Mouse (Mus musculus) midbrain, embryonic 10.5 days (tissue): ENCODE measurements around the gene Gatad1. TPM values are rescaled to one million over a fixed set of nuclear protein-coding genes. Genes with fewer than 3 reads are reported as not detected.
"Not testable (repeated sequence)": the region's sequence is repeated elsewhere in the genome, so short reads cannot be mapped to it uniquely, and the experiment has no call there.

ENCODE experiments used
- DNase-seq: peaks from one replicate; pipeline ENCODE4 v3.0.0-alpha.2; 2017; ENCODE audit warnings: low spot score
- H3K27ac ChIP-seq: fragments of 300-500 bp; sonication (generic); replicated peaks from 2 replicates; pipeline ENCODE4 v1.5.1; 2016; ENCODE audit warnings: mild to moderate bottlenecking
- H3K27me3 ChIP-seq: fragments of 300-500 bp; sonication (generic); 2 replicates; pipeline ENCODE4 v1.6.1; 2016; ENCODE audit warnings: low read depth, mild to moderate bottlenecking; ENCODE audit not compliant: poor library complexity, severe bottlenecking
- H3K36me3 ChIP-seq: fragments of 300-500 bp; sonication (generic); 2 replicates; pipeline ENCODE4 v1.6.1; 2016; ENCODE audit warnings: mild to moderate bottlenecking, moderate library complexity
- H3K4me1 ChIP-seq: fragments of 300-500 bp; sonication (generic); 2 replicates; pipeline ENCODE4 v1.6.1; 2016
- H3K4me3 ChIP-seq: fragments of 300-500 bp; sonication (generic); 2 replicates; pipeline ENCODE4 v1.5.1; 2016; ENCODE audit warnings: mild to moderate bottlenecking, moderate library complexity
- H3K9me3 ChIP-seq: fragments of 300-500 bp; sonication (generic); replicated peaks from 2 replicates; pipeline ENCODE4 v1.6.1; 2016; ENCODE audit warnings: mild to moderate bottlenecking
- WGBS: fragments of 180-500 bp; shearing (Covaris S2); methylation state at CpG from one replicate; pipeline ENCODE4 v1.1.7; 2016; 5-methylcytosine and 5-hydroxymethylcytosine counted together
- polyA plus RNA-seq: library from polyadenylated mRNA; unstranded; fragments of >200 nt; fragmentation: Nextera tagmentation; extraction: Ambion mirVana; gene quantifications from 2 replicates; pipeline ENCODE4 v1.2.1, GENCODE M21; 2016

Gatad1 gene
- polyA plus RNA-seq, 1 experiment from 2014 or later, result 87.1 TPM

DNA sequence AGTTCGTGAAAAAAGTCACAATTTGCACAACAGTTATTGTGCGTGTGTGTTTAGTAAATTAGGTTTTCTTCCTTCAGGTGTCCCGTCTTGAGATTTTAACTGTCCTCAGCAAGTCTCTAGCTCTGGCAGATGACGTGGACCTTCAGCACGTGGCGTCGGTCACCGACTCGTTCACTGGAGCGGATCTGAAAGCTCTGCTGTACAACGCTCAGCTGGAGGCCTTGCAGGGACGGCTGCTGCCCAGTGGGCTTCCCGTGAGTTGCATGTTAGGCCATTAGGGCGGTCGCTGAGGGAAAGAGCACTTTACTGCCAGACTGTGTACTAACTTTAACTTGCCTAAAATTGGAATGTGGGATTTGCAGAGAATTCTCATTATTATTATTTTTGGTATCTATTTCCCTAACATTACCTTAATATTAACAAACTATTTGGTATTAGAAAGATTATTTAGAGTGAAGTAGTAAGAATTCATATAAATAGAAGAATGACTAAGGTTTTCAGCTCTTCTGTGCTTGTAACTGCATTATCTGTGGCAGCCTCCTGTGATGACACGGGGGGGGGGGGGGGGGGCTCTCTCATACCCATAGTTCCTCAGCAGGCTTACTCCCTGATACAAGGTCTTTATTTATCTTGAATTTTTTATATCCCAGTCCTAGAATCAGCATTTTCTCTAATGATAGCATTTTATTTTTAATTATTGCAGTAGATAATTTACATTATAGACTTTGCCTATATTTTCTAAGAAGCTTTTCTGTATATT, 25.3 kb downstream of the Gatad1 start:
- H3K27me3 ChIP-seq, result no peaks in the 10 kb centered on the region
- no peaks in the 10 kb centered on the region for H3K4me1 ChIP-seq
- no peak overlapping the region for H3K27ac ChIP-seq
- peaks cover 61% of the 10 kb centered on the region for H3K36me3 ChIP-seq
- H3K9me3 ChIP-seq, result no peaks in the 10 kb centered on the region
- H3K4me3 ChIP-seq, result no peak overlapping the region
- no peak for DNase-seq
- 67% methylated on average over 16 of the region's 16 CpGs for WGBS

DNA sequence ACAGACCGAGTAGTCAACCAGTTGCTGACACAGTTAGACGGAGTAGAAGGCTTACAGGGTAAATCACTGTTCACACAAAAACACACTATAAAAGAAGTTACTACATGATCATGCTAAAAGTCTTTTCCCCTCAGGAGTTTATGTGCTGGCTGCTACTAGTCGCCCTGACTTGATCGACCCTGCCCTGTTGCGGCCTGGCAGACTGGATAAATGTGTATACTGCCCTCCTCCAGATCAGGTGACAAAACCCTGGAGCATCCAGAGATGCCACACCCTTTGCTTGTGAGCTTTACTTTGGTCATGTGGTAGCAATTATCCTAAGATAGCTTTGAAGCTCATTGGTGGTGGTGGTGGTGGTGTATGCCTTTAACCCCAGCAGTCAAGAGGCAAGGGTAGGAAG, 26.9 kb downstream of the Gatad1 start:
- 91% methylated on average over 5 of the region's 5 CpGs for WGBS
- DNase-seq, result no peak
- Histone ChIP-seq H3K4me1 (no peaks in the 10 kb centered on the region), H3K27ac (no peak overlapping the region), H3K4me3 (no peak overlapping the region), H3K36me3 (peaks cover 61% of the 10 kb centered on the region), H3K9me3 (no peaks in the 10 kb centered on the region), H3K27me3 (no peaks in the 10 kb centered on the region)

DNA sequence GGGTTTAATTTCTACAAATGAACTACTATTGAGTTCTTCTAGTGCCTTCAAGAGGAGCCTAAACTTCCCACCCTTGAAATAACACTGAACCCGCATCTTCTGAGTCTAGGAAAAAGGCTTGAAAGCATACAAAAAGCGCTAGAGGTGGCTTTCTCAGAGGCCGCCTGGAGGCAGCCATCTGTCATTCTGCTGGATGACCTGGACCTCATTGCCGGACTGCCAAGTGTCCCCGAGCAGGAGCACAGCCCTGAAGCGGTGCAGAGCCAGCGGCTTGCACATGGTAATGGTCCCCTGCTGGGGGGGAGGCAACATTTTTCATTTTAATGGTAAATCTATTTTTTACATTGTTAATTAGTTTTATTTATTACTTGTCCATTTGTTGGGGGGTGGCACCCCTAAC, 36.5 kb downstream of the Gatad1 start:
- H3K36me3 ChIP-seq, result peaks cover 55% of the 10 kb centered on the region
- no peak overlapping the region for H3K27ac ChIP-seq
- H3K9me3 ChIP-seq, result no peaks in the 10 kb centered on the region
- no peak overlapping the region for H3K4me3 ChIP-seq
- 97% methylated on average over 7 of the region's 7 CpGs for WGBS
- no peaks in the 10 kb centered on the region for H3K27me3 ChIP-seq
- no peaks in the 10 kb centered on the region for H3K4me1 ChIP-seq
- no peak for DNase-seq

DNA sequence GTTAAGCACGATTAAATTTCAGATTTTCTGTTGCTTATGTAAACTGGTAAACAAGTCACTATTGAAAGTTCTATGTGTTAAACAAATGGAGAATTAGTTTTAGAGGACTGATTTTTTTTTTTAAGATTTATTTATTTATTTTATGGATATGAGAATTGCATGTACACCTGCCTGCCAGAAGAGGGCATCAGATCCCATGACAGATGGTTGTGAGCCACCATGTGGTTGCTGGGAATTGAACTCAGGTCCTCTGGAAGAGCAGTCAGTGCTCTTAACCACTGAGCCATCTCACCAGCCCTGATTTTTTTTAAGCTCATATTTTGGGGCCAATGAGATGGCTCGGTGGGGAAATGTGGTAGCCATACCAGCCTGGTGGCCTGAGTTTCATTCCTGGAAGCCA, 45.1 kb downstream of the Gatad1 start:
- not testable (repeated sequence) for H3K27me3 ChIP-seq, DNase-seq, H3K4me1 ChIP-seq, H3K4me3 ChIP-seq, H3K27ac ChIP-seq, H3K9me3 ChIP-seq
- peaks cover 57% of the 10 kb centered on the region for H3K36me3 ChIP-seq
- WGBS, result 89% methylated on average over 2 of the region's 2 CpGs

DNA sequence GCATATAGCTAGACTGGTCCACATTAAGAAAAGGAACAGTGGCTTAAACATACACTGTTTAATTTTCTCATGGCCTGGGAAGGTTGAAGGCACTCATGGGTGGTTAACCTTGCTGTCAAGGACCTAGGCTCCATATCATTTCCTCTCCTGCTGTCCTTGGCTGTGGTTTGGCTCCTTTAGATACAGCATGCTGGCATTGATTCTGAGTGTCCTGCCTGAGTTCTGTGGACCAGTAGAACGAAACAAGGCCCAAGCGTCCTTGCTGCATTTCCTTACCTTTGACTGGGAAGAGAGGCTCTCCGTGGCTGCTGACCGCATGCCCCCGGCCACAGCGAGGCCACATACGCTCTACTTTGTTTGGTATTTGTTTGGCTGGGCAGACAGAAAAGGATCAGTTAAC, 47.7 kb downstream of the Gatad1 start:
- no peaks in the 10 kb centered on the region for H3K27me3 ChIP-seq
- H3K36me3 ChIP-seq, result peaks cover 63% of the 10 kb centered on the region
- DNase-seq, result no peak
- no peaks in the 10 kb centered on the region for H3K4me1 ChIP-seq
- no peak overlapping the region for H3K4me3 ChIP-seq
- H3K9me3 ChIP-seq, result no peaks in the 10 kb centered on the region; the same call in 1 of the 2 replicates
- H3K27ac ChIP-seq, result no peak overlapping the region
- WGBS, result 94% methylated on average over 7 of the region's 7 CpGs

DNA sequence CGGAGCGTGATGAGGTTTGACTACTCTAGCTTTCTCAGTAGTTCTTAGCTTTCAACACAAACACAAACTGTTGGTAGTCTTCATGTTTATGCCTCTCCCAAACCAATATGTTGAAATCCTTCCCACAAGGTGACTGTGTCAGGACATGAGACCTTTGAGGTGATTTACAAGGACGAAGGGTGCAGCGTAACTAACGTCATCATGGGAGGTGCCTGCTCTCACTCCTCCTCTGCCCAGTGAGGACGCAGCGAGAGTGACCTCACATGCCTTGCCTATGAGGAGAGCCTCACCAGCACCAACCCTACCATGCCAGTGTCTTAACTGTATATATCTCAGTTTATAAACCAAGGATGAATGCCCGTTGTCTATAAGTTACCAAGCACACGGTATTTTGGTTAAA, 49.9 kb downstream of the Gatad1 start:
- Histone ChIP-seq H3K27me3 (no peaks in the 10 kb centered on the region), H3K9me3 (no peaks in the 10 kb centered on the region; the same call in 1 of the 2 replicates), H3K4me1 (no peaks in the 10 kb centered on the region), H3K36me3 (peaks cover 54% of the 10 kb centered on the region), H3K27ac (no peak overlapping the region), H3K4me3 (no peak overlapping the region)
- WGBS, result 97% methylated on average over 9 of the region's 9 CpGs
- no peak for DNase-seq

DNA sequence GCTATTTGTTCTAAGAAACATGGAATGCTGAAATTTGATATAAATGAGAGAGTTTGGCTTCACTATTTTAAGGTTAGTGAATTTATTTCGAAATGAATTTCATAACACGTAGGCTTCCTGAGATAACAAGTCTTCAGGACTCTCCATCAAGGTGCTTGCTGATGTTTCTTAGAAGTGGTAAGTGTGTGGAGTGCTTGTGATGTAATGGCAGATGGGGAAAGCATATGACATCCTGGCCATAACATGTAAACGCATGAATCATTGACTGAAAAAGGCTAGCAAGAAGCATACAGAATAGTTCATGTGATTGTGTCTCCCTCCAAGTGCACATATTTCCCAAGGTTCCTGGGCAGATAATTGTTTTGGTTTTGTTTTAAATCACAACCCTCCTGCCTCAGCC, 56.2 kb downstream of the Gatad1 start:
- Histone ChIP-seq H3K27ac (no peak overlapping the region), H3K4me3 (no peak overlapping the region), H3K9me3 (no peaks in the 10 kb centered on the region), H3K27me3 (no peaks in the 10 kb centered on the region), H3K4me1 (peaks cover 7% of the 10 kb centered on the region), H3K36me3 (peaks cover 9% of the 10 kb centered on the region)
- DNase-seq, result no peak
- WGBS, result 87% methylated on average over 3 of the region's 3 CpGs

DNA sequence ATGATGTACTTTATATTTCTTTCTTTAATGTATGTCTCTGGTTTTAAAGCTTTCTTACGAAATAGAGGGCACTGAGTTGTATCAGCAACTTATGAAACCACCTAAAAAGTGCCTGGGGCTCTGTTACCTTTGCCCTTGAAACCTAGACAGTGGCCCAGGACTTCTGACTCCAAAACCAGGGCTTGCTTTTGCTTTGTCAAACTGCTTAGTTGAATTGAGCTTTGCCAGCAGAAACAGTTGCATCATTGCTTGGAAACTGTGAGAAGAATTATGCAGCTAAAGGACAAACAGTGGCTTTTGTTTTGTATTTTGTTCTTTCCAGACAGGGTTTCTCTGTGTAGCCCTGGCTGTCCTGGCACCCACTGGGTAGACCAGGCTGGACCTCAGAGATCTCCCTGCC, 56.7 kb downstream of the Gatad1 start:
- Histone ChIP-seq H3K4me3 (no peak overlapping the region), H3K9me3 (no peaks in the 10 kb centered on the region), H3K27ac (no peak overlapping the region), H3K4me1 (peaks cover 10% of the 10 kb centered on the region), H3K27me3 (no peaks in the 10 kb centered on the region), H3K36me3 (peaks cover 4% of the 10 kb centered on the region)
- WGBS, result 78% methylated on average over 1 of the region's 1 CpGs
- no peak for DNase-seq

DNA sequence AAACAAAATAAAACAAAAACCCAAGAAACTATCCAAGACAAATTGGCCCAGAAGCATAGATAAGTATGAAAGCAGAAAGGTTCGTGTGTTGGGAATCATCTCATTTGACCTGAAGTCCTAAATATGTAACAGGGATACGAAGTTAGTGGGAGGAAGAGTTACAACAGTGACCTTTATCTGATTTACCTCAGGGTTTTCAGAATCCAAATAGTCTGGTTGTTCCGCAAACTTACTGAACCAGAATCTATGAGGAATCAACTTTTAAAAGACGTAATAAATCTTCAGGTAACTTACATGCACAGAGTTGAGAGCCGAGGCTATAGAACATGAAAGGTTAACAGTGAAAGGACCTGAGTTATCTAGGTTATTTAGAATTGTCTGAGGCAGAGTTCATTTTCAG, 58.2 kb downstream of the Gatad1 start:
- Histone ChIP-seq H3K9me3 (no peaks in the 10 kb centered on the region), H3K4me1 (peaks cover 18% of the 10 kb centered on the region), H3K4me3 (no peak overlapping the region), H3K36me3 (no peaks in the 10 kb centered on the region), H3K27ac (no peak overlapping the region), H3K27me3 (no peaks in the 10 kb centered on the region)
- 91% methylated on average over 5 of the region's 5 CpGs for WGBS
- DNase-seq, result no peak

DNA sequence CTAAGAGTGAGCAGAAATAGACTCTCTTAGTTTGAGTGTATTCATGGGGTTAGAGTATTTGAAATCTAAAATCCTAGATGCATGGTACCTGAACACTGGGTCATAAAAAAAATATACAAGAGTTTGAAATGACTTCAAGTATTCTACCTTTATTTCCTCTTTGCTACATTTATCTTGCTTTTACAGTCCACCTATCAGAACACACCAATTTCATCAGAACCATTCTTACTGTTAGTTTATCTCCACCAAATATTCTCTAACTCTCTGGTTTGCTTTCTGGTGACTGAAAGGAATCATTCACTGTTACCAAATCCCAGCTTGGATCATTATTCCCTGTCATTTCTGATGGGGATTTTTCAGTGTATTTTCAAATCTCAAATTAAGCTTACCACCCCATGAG, 59.8 kb downstream of the Gatad1 start:
- Histone ChIP-seq H3K9me3 (no peaks in the 10 kb centered on the region), H3K27me3 (no peaks in the 10 kb centered on the region), H3K36me3 (0 out of 2 replicates have a peak, but pooled peaks cover 6% of the 10 kb centered on the region), H3K4me1 (peaks cover 18% of the 10 kb centered on the region), H3K4me3 (peak overlapping the region; percentile 87), H3K27ac (no peak overlapping the region)
- DNase-seq, result no peak

DNA sequence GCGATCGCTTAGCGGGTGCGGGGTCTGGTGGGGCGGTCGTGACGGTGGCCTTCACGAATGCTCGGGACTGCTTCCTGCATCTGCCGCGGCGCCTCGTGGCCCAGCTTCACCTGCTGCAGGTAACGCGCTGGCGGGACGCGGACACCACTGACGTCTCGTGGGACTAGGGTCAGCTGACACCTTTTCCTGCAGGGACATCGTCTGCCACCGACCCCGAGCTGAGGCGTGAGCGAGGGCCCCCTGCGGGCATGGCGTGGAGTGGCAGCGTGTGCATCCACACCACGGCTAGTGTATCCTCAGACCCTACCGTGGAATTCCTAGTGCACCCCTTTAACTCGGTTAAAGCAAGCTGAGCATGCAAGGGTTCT, 60.6 kb downstream of the Gatad1 start, which contains the start of gene Rbm48:
Rbm48 (minus strand) TSS at position 187 of the 368 bp plus-strand sequence.
- WGBS, result under 1% methylated on average over 31 of the region's 31 CpGs
- DNase-seq, result peak; percentile 72
- peak within 1 kb of the TSS; percentile 87 for H3K4me3 ChIP-seq
- H3K4me1 ChIP-seq, result peaks cover 18% of the 10 kb centered on the region
- H3K27me3 ChIP-seq, result no peaks in the 10 kb centered on the region
- peak within 1 kb of the TSS; percentile 84 for H3K27ac ChIP-seq
- peaks cover 14% of the 10 kb centered on the region for H3K36me3 ChIP-seq
- no peaks in the 10 kb centered on the region for H3K9me3 ChIP-seq

DNA sequence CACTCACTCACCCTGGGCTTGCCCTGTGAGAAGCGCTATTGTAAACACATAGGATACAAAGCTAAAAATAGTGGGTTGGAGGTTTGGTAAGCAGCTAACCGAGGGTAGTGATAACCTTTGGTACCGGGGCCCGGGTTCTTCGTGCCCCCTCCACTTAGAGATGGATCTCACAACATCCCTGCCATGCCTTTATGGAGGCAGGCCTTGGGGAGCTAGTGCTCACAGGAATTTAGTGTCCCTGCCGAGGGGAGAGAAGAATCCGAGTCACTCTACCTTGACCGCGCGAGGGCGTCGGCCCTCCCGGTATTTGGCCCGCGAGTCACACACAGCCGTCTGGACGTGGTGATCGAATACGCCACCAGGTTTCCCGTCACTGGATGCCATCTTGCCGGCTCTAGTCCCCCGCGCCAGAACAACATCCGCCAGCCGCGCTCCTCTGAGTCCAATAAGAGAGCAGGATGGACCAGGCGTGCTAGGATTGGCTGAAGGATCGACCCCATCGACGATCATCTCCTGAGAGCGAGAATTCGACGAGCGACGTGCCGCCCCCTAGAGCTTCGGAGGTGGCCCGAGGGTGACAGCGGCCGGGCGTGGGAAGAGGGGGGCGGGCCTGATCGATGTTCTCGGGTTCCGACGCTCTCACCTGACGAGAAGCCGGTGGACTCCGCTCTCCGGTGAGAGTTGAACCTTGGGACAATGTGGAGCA, 61.1 kb downstream of the Gatad1 start, which contains the start of gene Pex1:
Pex1 (plus strand) TSS at position 374 of the 706 bp plus-strand sequence.
- DNase-seq, result peak; percentile 95
- WGBS, result under 1% methylated on average over 50 of the region's 50 CpGs
- peaks cover 18% of the 10 kb centered on the region for H3K4me1 ChIP-seq
- no peaks in the 10 kb centered on the region for H3K27me3 ChIP-seq
- H3K9me3 ChIP-seq, result no peaks in the 10 kb centered on the region
- H3K27ac ChIP-seq, result peak within 1 kb of the TSS; percentile 84
- H3K36me3 ChIP-seq, result peaks cover 20% of the 10 kb centered on the region
- H3K4me3 ChIP-seq, result peak within 1 kb of the TSS; percentile 87
